Mouse (Mus musculus): ENCODE measurements around the gene Fgfbp3. TPM values are rescaled to one million over a fixed set of nuclear protein-coding genes. Genes with fewer than 3 reads are reported as not detected.
A peak's percentile ranks its signal among the peaks of the same experiment; 100 is the strongest.
"Not testable (repeated sequence)": the region's sequence is repeated elsewhere in the genome, so short reads cannot be mapped to it uniquely, and the experiment has no call there.

The Fgfbp3 gene
- polyA plus RNA-seq (2011; ENCODE audit: insufficient read depth, insufficient read length, low replicate concordance, missing spikeins): not detected in 2 replicates

DNA sequence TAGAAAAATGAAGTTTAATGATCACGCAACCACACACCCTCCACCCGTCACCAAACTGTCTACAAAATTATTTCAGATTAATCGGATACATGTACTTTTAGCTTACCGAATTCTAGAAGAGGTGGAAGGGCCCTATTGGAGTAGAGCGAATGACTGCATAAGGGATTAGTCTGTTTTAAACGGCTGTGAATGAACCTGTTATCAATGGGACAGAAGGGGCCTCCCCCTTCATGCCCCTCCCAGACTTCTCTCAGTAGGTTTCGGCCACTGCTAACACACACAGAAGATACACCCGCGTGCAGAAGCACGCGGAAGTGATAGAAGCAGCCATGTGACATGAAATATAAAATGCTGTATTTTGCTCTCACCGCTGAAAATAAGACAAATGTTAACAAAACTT, at the start of gene Fgfbp3:
Gene Fgfbp3, minus strand, starts transcription at position 150 of the 400 bp plus-strand sequence.
- H3K27ac ChIP-seq (ENCODE audit: control insufficient read depth, insufficient read depth, low read depth, low read length, poor library complexity): no peak within 1 kb of the TSS; the same call in 1 of the 2 replicates

GRCm38 (mm10) chr19:36962544-36963260, 43.3 kb upstream of the Fgfbp3 start:
- H3K27ac ChIP-seq (ENCODE audit: control insufficient read depth, insufficient read depth, low read depth, low read length, poor library complexity); H3K4me1 ChIP-seq (ENCODE audit: control insufficient read depth, insufficient read depth, low read length); H3K4me3 ChIP-seq (replicated peaks; ENCODE audit: control insufficient read depth, low read depth, low read length): not testable (repeated sequence)
- WGBS: 87% methylated on average over 6 of the region's 6 CpGs

More for the DNA sequence above, at the start of gene Fgfbp3:
- 11% methylated on average over 12 of the region's 12 CpGs for WGBS
- peak within 1 kb of the TSS; percentile 58 for H3K4me3 ChIP-seq (replicated peaks; ENCODE audit: control insufficient read depth, low read depth, low read length)
- H3K4me1 ChIP-seq (ENCODE audit: control insufficient read depth, insufficient read depth, low read length): no peaks in the 10 kb centered on the region; the same call in 1 of the 2 replicates
- TF ChIP-seq POLR2A (IDR thresholded peaks at IDR 0.05; ENCODE audit: borderline replicate concordance, control insufficient read depth, low read depth, low read length): no peak
- no peak for TF ChIP-seq CTCF (IDR thresholded peaks at IDR 0.05; ENCODE audit: control insufficient read depth, insufficient read depth, low read length)

DNA sequence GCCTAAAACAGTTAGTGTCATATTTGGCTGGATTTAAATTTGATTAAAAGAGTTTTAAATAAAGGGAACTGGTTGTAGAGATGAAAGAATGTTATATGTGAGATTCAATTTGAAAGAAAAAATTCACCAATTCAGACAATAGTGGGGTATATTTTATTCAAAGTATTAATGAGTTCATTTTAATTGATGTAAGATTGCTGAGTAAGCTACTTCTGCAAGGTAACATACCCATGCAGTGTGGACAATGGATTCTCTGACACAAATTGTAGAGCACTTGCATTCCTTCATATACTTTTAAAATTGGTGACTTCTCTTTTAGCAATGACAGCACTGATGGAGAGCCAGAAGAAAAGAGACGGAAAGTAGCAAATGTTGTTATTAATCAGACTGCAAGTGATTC, 41.9 kb upstream of the Fgfbp3 start:
- H3K27ac ChIP-seq (ENCODE audit: control insufficient read depth, insufficient read depth, low read depth, low read length, poor library complexity): no peak overlapping the region
- no peak overlapping the region for H3K4me3 ChIP-seq (replicated peaks; ENCODE audit: control insufficient read depth, low read depth, low read length)
- no peaks in the 10 kb centered on the region for H3K4me1 ChIP-seq (ENCODE audit: control insufficient read depth, insufficient read depth, low read length)
- TF ChIP-seq CTCF (IDR thresholded peaks at IDR 0.05; ENCODE audit: control insufficient read depth, insufficient read depth, low read length) (no peak), POLR2A (IDR thresholded peaks at IDR 0.05; ENCODE audit: borderline replicate concordance, control insufficient read depth, low read depth, low read length) (no peak)
- 94% methylated on average over 1 of the region's 1 CpGs for WGBS

GRCm38 (mm10) chr19:36958331-36958730, 38.9 kb upstream of the Fgfbp3 start:
- no peaks in the 10 kb centered on the region for H3K4me1 ChIP-seq (ENCODE audit: control insufficient read depth, insufficient read depth, low read length)
- no peak overlapping the region for H3K27ac ChIP-seq (ENCODE audit: control insufficient read depth, insufficient read depth, low read depth, low read length, poor library complexity)
- 87% methylated on average over 4 of the region's 4 CpGs for WGBS
- no peak overlapping the region for H3K4me3 ChIP-seq (replicated peaks; ENCODE audit: control insufficient read depth, low read depth, low read length)
- TF ChIP-seq CTCF (IDR thresholded peaks at IDR 0.05; ENCODE audit: control insufficient read depth, insufficient read depth, low read length): no peak
- TF ChIP-seq POLR2A (IDR thresholded peaks at IDR 0.05; ENCODE audit: borderline replicate concordance, control insufficient read depth, low read depth, low read length): no peak

GRCm38 (mm10) chr19:36953637-36954206, 34.3 kb upstream of the Fgfbp3 start:
- no peak for TF ChIP-seq CTCF (IDR thresholded peaks at IDR 0.05; ENCODE audit: control insufficient read depth, insufficient read depth, low read length)
- TF ChIP-seq POLR2A (IDR thresholded peaks at IDR 0.05; ENCODE audit: borderline replicate concordance, control insufficient read depth, low read depth, low read length): no peak
- Histone ChIP-seq H3K27ac (ENCODE audit: control insufficient read depth, insufficient read depth, low read depth, low read length, poor library complexity) (no peak overlapping the region), H3K4me3 (replicated peaks; ENCODE audit: control insufficient read depth, low read depth, low read length) (no peak overlapping the region), H3K4me1 (ENCODE audit: control insufficient read depth, insufficient read depth, low read length) (no peaks in the 10 kb centered on the region)
- WGBS: 62% methylated on average over 4 of the region's 4 CpGs

- Histone ChIP-seq H3K4me3 (replicated peaks; ENCODE audit: control insufficient read depth, low read depth, low read length) (no peak overlapping the region), H3K4me1 (ENCODE audit: control insufficient read depth, insufficient read depth, low read length) (no peaks in the 10 kb centered on the region), H3K27ac (ENCODE audit: control insufficient read depth, insufficient read depth, low read depth, low read length, poor library complexity) (no peak overlapping the region)
- 73% methylated on average over 1 of the region's 1 CpGs for whole genome bisulfite sequencing
- no peak for TF ChIP-seq POLR2A (IDR thresholded peaks at IDR 0.05; ENCODE audit: borderline replicate concordance, control insufficient read depth, low read depth, low read length)
- no peak for TF ChIP-seq CTCF (IDR thresholded peaks at IDR 0.05; ENCODE audit: control insufficient read depth, insufficient read depth, low read length)
Measured at GRCm38 (mm10) chr19:36940064-36940463, 20.6 kb upstream of the Fgfbp3 start.

DNA sequence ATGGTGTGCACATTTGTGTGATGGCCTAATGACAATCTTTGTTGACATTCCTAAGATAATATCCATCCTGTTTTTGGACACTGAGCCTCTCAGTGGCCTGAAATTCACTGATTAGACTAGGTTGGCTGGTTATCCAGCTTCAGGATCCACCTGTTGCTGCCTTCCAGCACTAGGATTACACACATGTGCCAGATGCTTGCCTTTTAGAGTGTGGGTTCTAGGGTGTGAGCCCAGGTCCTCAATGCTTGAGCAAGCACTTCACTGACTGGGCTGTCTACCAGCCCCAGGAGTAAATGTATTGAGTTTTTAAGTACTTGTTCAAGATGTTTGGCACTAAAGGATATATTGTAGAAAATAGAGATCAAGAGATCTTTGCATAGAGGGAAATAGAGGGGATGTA, 18.6 kb upstream of the Fgfbp3 start:
- no peak overlapping the region for H3K27ac ChIP-seq (ENCODE audit: control insufficient read depth, insufficient read depth, low read depth, low read length, poor library complexity)
- TF ChIP-seq POLR2A (IDR thresholded peaks at IDR 0.05; ENCODE audit: borderline replicate concordance, control insufficient read depth, low read depth, low read length): no peak
- no peak for TF ChIP-seq CTCF (IDR thresholded peaks at IDR 0.05; ENCODE audit: control insufficient read depth, insufficient read depth, low read length)
- H3K4me1 ChIP-seq (ENCODE audit: control insufficient read depth, insufficient read depth, low read length): no peaks in the 10 kb centered on the region
- no peak overlapping the region for H3K4me3 ChIP-seq (replicated peaks; ENCODE audit: control insufficient read depth, low read depth, low read length)

GRCm38 (mm10) chr19:36936285-36936684, 16.9 kb upstream of the Fgfbp3 start:
- TF ChIP-seq CTCF (IDR thresholded peaks at IDR 0.05; ENCODE audit: control insufficient read depth, insufficient read depth, low read length) (no peak), POLR2A (IDR thresholded peaks at IDR 0.05; ENCODE audit: borderline replicate concordance, control insufficient read depth, low read depth, low read length) (no peak)
- 67% methylated on average over 4 of the region's 4 CpGs for WGBS
- Histone ChIP-seq H3K27ac (ENCODE audit: control insufficient read depth, insufficient read depth, low read depth, low read length, poor library complexity) (no peak overlapping the region), H3K4me3 (replicated peaks; ENCODE audit: control insufficient read depth, low read depth, low read length) (no peak overlapping the region), H3K4me1 (ENCODE audit: control insufficient read depth, insufficient read depth, low read length) (no peaks in the 10 kb centered on the region)
